Mouse (Mus musculus): Measurements from ENCODE around the gene Cby1.

- TF ChIP-seq POLR2A (IDR thresholded peaks at IDR 0.05; ENCODE audit: borderline replicate concordance, control insufficient read depth, low read depth, low read length) (no peak), CTCF (IDR thresholded peaks at IDR 0.05; ENCODE audit: control insufficient read depth, insufficient read depth, low read length) (peak; percentile 72)
These were observed 2.9 kb downstream of the Cby1 start for GRCm38 (mm10) chr15:79661852-79662251.

Measured in bone marrow, adult 2 months (tissue).